Mouse (Mus musculus): ENCODE measurements around the gene Zfp281.

The Zfp281 gene

GRCm38 (mm10) chr1:136624146-136625018 is at the start of gene Zfp281:
Gene Zfp281, plus strand, starts transcription at chr1:136624901.
- ATAC-seq (ENCODE audit: low TSS enrichment): peak; percentile 89

DNA sequence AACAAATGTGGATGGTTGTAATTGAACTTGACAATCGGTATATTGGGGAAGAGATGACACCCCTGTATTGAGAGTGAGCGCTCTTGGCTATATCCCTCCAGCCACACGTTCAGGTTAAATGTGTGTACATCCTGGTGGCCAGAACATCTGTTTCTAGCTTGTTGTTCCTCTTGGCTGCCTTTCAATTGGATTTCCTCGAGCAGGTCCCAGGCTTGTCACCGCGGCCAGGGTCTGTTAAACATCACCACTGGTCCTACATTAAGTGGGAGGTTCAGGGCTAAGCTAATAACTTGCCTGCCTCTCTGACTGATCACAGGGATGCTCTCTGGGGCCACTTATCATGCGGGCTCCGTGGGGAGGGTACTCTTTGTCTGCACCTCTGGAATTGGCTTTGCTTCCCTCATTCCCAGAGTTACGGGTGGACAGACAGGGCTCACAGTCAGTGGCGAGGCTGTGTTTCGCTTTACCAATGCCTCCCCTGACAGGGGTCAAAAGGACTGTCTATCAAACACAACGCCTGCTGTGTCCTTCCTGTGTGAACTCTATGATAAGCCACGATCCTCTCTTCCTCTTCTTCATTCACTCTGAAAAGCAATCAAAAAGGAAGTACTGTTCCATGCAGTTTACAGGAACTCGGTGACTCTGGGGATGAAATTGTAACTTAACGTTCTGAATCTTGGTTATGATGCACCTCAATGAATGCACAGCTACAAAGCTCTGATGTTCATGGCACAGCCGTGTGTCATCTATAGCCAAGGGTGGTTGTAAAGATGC is 46.6 kb upstream of the Zfp281 start:
- ATAC-seq (ENCODE audit: low TSS enrichment): no peak

GRCm38 (mm10) chr1:136579360-136579759 is 45.3 kb upstream of the Zfp281 start:
- no peak for ATAC-seq (ENCODE audit: low TSS enrichment)

GRCm38 (mm10) chr1:136580266-136580665 is 44.4 kb upstream of the Zfp281 start:
- ATAC-seq (ENCODE audit: low TSS enrichment): no peak

- no peak for ATAC-seq (ENCODE audit: low TSS enrichment)
These were observed 42.9 kb upstream of the Zfp281 start for GRCm38 (mm10) chr1:136581841-136582240.

DNA sequence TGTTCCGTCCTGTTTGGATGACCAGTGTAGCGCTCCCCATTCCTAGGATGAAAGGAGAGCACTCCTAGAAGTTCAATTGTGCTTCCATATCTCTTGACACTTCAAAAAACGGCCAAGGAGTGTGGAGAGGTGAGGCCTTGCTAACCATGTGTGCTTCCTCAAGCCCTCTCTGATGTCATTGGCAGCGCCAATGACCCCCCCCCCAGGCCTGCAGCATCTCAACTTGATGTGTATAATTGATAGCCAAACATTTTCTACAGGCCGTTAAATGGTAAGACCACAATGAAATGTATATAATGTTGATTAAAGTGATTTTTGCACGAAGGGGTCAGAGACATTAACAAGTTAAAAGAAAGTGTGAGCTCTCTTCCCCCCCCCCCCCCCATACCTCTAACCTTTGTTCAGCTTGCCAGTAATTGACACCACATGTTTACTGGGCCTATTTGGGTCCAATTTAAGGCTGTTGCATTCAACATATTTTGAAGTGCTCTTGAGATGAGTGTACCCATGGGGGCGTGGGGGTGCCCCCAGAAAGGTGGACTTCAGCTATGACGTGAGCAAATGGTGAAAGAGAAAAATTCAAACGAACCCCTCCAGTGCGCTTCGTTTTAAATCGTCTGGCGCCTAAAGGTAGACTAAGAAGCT is 36.8 kb upstream of the Zfp281 start:
- ATAC-seq (ENCODE audit: low TSS enrichment): no peak

- peak; percentile 86 for ATAC-seq (ENCODE audit: low TSS enrichment)
These were observed 35.8 kb upstream of the Zfp281 start for GRCm38 (mm10) chr1:136588908-136589307.

DNA sequence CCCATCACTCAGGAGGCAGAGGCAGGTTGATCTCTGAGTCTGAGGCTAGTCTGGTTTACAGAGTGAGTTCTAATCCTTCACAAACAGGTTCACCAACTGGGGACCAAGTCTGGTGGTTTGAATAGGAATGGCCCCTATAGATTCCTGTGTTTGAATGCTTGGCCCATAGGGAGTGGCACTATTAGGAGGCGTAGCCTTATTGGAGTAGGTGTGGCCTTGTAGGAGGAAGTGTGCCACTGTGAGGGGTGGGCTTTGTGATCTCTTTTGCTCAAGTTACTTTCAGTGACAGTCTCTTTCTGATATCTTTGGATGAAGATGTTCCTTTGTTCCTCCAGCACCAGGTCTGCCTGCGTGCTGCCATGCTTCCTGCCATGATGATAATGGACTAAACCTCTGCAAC is 32.0 kb upstream of the Zfp281 start:
- no peak for ATAC-seq (ENCODE audit: low TSS enrichment)

GRCm38 (mm10) chr1:136594235-136594850 is 30.4 kb upstream of the Zfp281 start:
- ATAC-seq (ENCODE audit: low TSS enrichment): peak; percentile 28; the same call in 1 of the 2 replicates

DNA sequence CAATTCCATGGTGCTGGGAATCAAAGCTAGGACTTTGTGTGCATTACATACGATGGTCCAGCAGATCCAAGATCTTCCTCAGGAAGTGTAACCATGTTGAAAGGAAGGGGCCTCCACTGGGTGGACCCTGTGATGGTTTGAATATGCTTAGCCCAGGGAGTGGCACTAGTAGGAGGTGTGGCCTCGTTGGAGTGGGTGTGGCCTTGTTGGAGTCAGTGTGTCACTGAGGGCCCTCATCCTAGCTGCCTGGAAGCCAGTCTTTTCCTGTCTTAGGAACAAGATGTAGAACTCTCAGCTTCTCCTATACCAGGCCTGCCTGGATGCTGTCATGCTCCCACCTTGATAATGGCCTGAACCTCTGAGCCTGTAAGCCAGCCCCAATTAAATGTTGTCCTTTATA is 27.9 kb upstream of the Zfp281 start:
- no peak for ATAC-seq (ENCODE audit: low TSS enrichment)

DNA sequence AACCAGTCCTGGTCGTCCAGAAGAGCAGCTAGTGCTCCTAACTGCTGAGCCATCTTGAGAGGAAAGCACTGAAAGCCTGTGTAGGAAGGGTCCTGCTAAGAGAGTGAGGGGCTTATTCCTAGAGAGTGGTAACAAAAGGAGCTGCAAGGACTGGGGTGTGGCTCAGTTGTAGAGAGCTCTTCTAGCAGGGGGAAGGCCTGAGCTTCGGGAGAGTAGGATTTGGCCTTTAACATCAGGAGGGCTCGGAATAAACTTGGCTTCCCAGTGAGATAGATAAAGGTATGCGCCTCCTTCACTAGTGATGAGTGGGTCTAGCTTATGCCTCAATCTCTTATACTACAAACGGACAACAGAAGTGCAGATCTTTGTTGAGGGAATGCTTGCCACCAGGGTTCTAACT is 26.4 kb upstream of the Zfp281 start:
- ATAC-seq (ENCODE audit: low TSS enrichment): no peak

- ATAC-seq (ENCODE audit: low TSS enrichment): no peak
These were observed 24.6 kb upstream of the Zfp281 start for GRCm38 (mm10) chr1:136600067-136600466.

DNA sequence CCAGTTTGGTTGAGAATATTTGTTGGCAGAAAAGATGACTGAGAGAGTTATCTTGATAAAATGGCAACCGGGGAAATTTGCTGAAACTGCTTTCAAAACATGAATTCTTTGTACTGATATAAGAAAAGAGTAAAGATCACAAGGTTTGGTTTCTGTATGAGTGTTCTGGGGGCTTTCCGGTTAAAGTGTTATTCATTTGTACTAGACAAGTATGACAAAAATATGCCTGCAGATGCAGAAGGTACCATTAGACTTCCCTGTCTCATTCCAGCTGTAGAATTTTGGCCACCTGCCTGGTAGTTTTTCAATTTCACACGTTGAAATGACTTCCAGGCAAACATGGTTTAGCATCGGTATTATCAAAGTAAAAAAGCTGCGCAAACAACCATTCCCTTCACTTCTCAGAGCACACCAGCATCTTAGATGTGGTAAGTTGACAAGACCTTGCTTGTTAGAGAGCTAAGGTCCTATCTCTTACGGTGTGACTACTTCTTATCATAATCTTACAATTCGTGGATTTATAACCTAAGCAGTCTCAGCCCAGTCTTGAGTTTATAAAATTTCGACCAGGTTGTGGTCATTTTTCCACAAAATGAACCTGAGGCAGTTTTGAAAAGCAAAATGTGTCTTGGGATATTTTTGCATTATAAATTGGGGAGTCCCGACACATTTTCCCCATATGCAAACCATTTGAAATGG is 23.9 kb upstream of the Zfp281 start:
- ATAC-seq (ENCODE audit: low TSS enrichment): no peak

DNA sequence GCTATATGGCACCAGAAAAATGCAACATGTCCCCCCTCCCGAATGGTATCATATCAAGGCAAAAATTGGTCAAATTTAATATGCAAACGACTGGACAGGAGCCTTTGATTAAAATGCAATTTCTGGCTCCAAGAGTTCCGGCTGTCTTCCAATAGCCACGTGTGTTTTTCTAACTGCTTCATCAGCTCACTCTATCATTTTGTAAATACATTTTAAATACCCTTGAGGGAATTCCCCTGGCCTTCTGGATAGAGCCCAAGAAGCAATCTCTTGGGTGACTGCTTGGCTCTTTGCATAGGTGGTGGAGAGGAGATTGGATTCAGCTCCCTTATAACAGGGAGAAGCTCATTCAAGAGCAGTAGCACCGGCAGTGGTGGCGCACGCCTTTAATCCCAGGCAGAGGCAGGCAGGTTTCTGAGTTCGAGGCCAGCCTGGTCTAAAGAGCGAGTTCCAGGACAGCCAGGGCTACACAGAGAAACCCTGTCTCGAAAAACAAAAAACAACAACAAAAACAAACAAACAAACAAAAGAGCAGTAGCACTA is 23.3 kb upstream of the Zfp281 start:
- ATAC-seq (ENCODE audit: low TSS enrichment): no peak

GRCm38 (mm10) chr1:136602303-136602702 is 22.4 kb upstream of the Zfp281 start:
- ATAC-seq (ENCODE audit: low TSS enrichment): no peak

DNA sequence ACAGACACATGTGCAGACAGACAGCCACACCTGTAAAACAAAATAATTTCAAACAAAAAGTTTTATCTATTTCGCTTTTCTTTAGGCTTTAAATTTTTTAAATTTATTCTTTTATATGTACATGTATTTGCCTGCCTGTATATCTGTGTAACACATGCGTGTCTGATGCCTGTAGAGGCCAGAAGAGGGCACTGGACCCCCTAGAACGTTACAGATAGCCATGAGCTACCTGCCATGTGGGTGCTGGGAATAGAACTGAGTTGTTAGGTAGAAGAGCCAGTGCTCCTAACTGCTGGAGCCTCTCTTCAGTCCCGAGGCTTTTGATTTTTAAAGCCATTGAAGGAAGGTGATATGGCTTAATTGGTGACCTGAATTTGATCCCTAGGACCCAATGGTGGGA is 20.5 kb upstream of the Zfp281 start:
- ATAC-seq (ENCODE audit: low TSS enrichment): no peak

DNA sequence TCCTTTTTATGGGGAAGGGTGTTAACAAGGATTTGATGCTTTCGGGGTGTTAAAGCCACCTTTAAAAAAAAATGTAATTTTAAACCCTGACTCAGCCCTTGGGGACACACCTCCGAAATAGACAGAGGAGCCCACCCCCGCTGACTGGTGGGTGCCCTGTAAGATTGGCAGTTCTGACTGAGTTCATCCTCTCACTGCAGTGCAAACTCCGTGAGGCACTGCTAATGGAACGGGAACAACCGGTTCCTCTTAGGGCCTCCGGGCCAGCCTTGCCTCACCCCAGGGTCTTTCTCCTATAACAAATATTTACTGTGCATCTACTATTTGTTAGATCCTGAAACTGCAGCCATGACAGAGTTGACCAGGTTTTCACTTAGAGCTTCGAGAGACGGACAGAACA is 18.9 kb upstream of the Zfp281 start:
- peak; percentile 67; the same call in 1 of the 2 replicates for ATAC-seq (ENCODE audit: low TSS enrichment)

- no peak for ATAC-seq (ENCODE audit: low TSS enrichment)
These were observed 18.4 kb upstream of the Zfp281 start for GRCm38 (mm10) chr1:136606278-136606677.

DNA sequence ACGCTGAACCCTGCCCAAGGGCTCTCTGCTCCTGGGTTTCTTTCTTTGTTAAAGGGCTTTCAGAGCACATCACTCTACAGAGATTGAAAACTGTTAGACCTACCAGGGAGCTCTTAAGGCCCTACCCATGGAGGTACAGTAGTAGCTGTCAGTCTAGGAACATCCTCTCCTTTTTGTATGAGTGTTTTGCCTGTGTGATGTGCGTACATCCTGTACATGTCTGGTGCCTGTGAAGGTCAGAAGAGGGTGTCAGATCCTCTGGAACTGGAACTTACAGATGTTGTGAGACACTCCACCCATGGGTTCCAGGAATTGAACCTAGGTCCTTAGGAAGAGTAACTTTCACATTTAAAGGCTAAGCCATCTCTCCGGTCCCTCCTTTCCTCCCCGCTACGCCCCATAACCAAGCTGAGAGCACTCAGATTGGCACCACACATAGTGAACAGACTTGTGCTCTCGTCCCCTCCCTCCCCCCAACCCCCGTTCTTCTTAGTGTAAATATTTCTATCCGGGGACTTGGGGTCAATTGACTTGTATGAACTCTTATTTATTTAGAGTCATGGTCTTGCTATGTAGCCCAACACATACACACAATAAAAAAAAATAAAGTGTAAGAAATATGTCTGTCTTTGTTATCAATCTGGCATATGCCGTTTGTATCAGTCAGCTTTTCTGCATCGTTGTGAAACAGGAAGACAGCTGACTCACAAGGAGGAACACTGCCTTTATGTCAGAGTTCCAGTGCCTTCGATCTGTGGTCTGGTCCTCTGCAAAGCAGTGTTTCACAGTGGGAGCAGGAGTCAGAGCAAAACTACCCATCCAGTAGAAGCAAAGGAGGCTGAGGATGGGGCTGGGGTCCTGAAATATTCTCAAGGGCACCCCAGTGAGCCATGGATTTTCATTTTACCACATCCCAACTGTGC is 16.1 kb upstream of the Zfp281 start:
- no peak for ATAC-seq (ENCODE audit: low TSS enrichment)

GRCm38 (mm10) chr1:136611803-136612202 is 12.9 kb upstream of the Zfp281 start:
- 0 out of 2 replicates have a peak, but pooled peaks have one; percentile 4 for ATAC-seq (ENCODE audit: low TSS enrichment)
